Mouse (Mus musculus): Measurements from ENCODE around the gene Msx2. TPM values are rescaled to one million over a fixed set of nuclear protein-coding genes. Genes with fewer than 3 reads are reported as not detected.

Gene Msx2
- polyA plus RNA-seq (2015; fragmentation: Nextera tagmentation; extraction: Ambion mirVana): not detected in 2 replicates

DNA sequence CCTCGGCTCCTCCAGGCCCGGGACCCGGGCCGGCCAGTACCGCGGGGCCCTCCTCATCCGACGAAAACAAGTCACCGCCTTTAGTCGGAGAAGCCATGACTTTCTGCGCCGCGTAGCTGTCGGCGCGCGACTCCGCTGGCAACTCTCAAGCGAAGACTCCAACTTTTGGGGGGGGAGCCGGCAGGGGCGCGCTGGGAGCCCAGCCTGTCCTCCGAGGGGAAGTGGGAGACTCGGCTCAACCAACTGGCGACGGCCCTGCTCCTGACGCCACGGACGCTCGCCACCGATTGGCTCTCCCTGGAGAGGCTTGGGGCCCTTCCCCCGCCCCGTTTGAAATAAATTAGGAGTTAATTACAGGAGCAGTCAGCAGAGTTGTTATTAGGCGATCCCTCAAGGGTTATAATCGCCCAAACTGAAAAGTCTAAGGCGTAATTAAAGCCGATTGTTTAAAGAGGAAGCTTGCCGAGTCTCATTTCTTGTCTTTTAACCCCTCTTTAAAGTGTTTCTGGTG is at the start of gene Msx2:
TSS of gene Msx2 (minus strand) at position 461 of the 511 bp plus-strand sequence.
- DNase-seq (peak; percentile 28), ATAC-seq (no peak)
- Histone ChIP-seq H3K4me2 (ENCODE audit: low read depth, low read length) (peak within 1 kb of the TSS; percentile 62), H3K4me3 (ENCODE audit: low read depth, low read length) (peak within 1 kb of the TSS; percentile 38), H3K9me3 (ENCODE audit: low read length) (no peaks in the 10 kb centered on the region), H3K9ac (replicated peaks) (no peak within 1 kb of the TSS), H3K27ac (ENCODE audit: low read depth) (no peak within 1 kb of the TSS), H3K4me1 (ENCODE audit: insufficient read depth) (peaks cover 5% of the 10 kb centered on the region; the same call in 1 of the 2 replicates), H3K27me3 (ENCODE audit: insufficient read depth, low read length) (peaks cover 93% of the 10 kb centered on the region), H3K36me3 (replicated peaks; ENCODE audit: insufficient read depth, low read length) (no peaks in the 10 kb centered on the region)
- WGBS (ENCODE audit: insufficient replicate concordance): 1% methylated on average over 38 of the region's 38 CpGs
- TF ChIP-seq CTCF (IDR thresholded peaks at IDR 0.05; ENCODE audit: low read depth) (no peak), EP300 (IDR thresholded peaks at IDR 0.05; ENCODE audit: low read depth) (no peak)

DNA sequence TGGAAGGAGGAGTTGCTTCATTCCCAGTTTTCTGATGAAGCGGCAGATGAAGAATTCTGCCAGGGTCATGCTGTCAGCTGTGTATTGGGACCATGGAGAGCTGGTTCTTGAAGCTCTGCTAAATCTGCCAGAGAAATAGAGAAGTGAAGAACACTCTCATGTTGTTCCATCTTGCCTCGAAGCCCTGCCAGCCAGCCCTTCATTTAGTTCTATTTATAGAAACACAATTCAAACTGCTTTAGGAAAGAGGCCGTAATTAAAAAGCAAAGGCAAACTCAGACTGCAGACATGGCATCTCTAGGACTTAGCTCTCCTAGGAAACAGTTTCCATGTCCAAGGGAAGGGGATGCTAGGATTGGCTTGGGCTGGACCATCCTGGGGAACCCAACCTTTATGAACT is 48.6 kb upstream of the Msx2 start:
- Histone ChIP-seq H3K27ac (ENCODE audit: low read depth) (no peak overlapping the region), H3K9ac (replicated peaks) (no peak overlapping the region), H3K4me3 (ENCODE audit: low read depth, low read length) (no peak overlapping the region), H3K9me3 (ENCODE audit: low read length) (no peaks in the 10 kb centered on the region), H3K36me3 (replicated peaks; ENCODE audit: insufficient read depth, low read length) (no peaks in the 10 kb centered on the region), H3K4me1 (ENCODE audit: insufficient read depth) (no peaks in the 10 kb centered on the region), H3K4me2 (ENCODE audit: low read depth, low read length) (no peak overlapping the region), H3K27me3 (ENCODE audit: insufficient read depth, low read length) (no peaks in the 10 kb centered on the region)
- TF ChIP-seq CTCF (IDR thresholded peaks at IDR 0.05; ENCODE audit: low read depth): no peak
- no peak for TF ChIP-seq EP300 (IDR thresholded peaks at IDR 0.05; ENCODE audit: low read depth)
- ATAC-seq (no peak), DNase-seq (no peak)
- WGBS (ENCODE audit: insufficient replicate concordance): 56% methylated on average over 3 of the region's 3 CpGs

DNA sequence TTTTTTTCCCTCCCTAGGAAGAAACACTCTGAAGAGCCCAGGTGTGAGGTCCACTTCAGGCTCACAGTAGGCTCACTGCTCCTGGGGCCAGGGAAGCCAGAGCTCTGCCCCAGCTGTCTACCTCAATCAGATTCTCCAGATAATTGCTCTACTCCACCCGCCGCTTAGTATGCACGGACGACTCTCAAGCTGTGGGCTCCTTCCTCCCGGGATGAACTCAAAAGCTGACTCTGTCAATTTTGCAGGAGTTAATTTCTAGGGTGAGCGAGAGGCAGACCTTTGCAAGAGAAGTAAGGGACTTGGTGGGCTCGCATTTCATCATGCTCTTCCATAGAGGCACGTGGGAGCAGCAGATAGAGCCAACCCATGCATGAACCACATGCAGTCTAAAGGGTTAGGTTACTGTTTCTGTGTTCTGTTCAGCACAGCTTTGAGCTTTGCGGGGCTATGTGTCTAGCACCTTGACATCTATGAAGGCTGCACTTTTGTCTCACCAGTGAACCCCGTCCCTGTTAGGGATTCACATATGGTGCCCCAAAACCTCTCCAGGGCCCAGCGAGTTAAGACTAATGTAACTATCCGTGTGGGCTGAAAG is 47.6 kb upstream of the Msx2 start:
- Histone ChIP-seq H3K27me3 (ENCODE audit: insufficient read depth, low read length) (no peaks in the 10 kb centered on the region), H3K9ac (replicated peaks) (no peak overlapping the region), H3K27ac (ENCODE audit: low read depth) (no peak overlapping the region), H3K36me3 (replicated peaks; ENCODE audit: insufficient read depth, low read length) (no peaks in the 10 kb centered on the region), H3K9me3 (ENCODE audit: low read length) (peaks cover 4% of the 10 kb centered on the region), H3K4me1 (ENCODE audit: insufficient read depth) (no peaks in the 10 kb centered on the region), H3K4me2 (ENCODE audit: low read depth, low read length) (no peak overlapping the region), H3K4me3 (ENCODE audit: low read depth, low read length) (no peak overlapping the region)
- DNase-seq: no peak
- ATAC-seq: no peak
- TF ChIP-seq EP300 (IDR thresholded peaks at IDR 0.05; ENCODE audit: low read depth): no peak
- TF ChIP-seq CTCF (IDR thresholded peaks at IDR 0.05; ENCODE audit: low read depth): no peak
- 61% methylated on average over 12 of the region's 12 CpGs for WGBS (ENCODE audit: insufficient replicate concordance)

DNA sequence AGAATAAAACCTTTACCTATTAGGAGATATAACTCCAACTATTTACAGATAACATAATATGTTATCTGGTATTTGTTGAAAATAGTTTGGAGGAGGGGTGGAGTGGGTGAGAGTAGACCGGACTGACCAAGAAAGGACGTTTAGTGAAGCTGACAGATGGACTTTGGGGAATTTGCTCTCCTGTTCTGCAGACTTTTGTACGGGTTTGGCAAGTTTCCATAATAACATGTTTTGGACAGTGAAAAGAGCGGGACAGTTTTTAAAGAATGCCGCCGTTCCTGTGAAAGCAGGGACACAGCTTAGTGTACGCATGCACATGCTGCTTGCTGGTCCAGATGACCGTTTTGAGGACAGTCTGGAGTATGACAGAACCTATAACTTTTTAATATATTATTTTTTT is 46.9 kb upstream of the Msx2 start:
- H3K4me2 ChIP-seq (ENCODE audit: low read depth, low read length): no peak overlapping the region
- WGBS (ENCODE audit: insufficient replicate concordance): 73% methylated on average over 8 of the region's 8 CpGs
- no peak for DNase-seq

DNA sequence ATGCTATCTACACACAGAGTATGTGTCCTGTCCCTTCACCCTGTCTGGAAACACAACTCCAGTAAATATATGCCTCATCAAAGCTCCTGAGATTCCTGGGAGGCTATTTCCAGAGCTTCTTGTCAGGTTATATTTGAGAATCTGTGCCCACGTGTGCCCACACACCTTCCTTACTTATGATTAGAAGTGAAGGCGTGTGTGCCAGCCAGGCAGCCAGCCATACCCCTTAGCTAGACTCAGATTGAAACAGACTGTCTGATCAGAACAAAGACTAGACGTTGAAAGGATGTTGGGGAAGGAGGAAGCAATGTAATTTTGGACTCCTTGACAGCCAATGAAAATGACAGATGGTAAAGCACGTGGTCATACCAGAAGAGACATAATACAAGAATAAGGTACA is 45.4 kb upstream of the Msx2 start:
- no peaks in the 10 kb centered on the region for H3K27me3 ChIP-seq (ENCODE audit: insufficient read depth, low read length)
- no peak for TF ChIP-seq EP300 (IDR thresholded peaks at IDR 0.05; ENCODE audit: low read depth)
- TF ChIP-seq CTCF (IDR thresholded peaks at IDR 0.05; ENCODE audit: low read depth): no peak
- H3K36me3 ChIP-seq (replicated peaks; ENCODE audit: insufficient read depth, low read length): no peaks in the 10 kb centered on the region
- peaks cover 4% of the 10 kb centered on the region for H3K9me3 ChIP-seq (ENCODE audit: low read length)
- 52% methylated on average over 4 of the region's 4 CpGs for WGBS (ENCODE audit: insufficient replicate concordance)
- no peak for ATAC-seq
- no peak overlapping the region for H3K4me3 ChIP-seq (ENCODE audit: low read depth, low read length)
- H3K4me2 ChIP-seq (ENCODE audit: low read depth, low read length): no peak overlapping the region
- H3K4me1 ChIP-seq (ENCODE audit: insufficient read depth): no peaks in the 10 kb centered on the region
- DNase-seq: no peak
- no peak overlapping the region for H3K9ac ChIP-seq (replicated peaks)
- H3K27ac ChIP-seq (ENCODE audit: low read depth): no peak overlapping the region

More for the DNA sequence above, 46.9 kb upstream of the Msx2 start:
- Histone ChIP-seq H3K27me3 (ENCODE audit: insufficient read depth, low read length) (no peaks in the 10 kb centered on the region), H3K9me3 (ENCODE audit: low read length) (peaks cover 4% of the 10 kb centered on the region), H3K4me1 (ENCODE audit: insufficient read depth) (no peaks in the 10 kb centered on the region), H3K4me3 (ENCODE audit: low read depth, low read length) (no peak overlapping the region), H3K9ac (replicated peaks) (no peak overlapping the region), H3K36me3 (replicated peaks; ENCODE audit: insufficient read depth, low read length) (no peaks in the 10 kb centered on the region), H3K27ac (ENCODE audit: low read depth) (no peak overlapping the region)
- TF ChIP-seq EP300 (IDR thresholded peaks at IDR 0.05; ENCODE audit: low read depth) (no peak), CTCF (IDR thresholded peaks at IDR 0.05; ENCODE audit: low read depth) (no peak)
- no peak for ATAC-seq

DNA sequence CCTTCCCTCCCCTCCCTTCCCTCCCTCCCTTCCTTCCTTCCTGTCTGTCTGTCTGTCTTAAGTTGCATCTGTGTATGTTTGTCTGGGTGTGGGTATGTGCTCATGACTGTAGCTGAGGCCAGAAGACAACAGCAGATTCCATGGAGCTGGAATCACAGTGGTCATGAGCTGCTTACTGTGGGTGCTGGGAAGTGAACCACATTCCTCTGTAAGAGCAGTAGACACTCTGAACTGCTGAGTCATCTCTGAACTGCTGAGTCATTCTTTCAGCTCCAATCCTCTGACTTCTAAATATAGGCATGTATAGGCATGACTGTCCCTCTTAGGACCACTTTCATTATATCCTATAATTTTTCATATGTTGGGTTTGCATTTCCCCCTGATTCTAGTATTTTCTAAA is 41.7 kb upstream of the Msx2 start:
- ATAC-seq: no peak
- no peak for DNase-seq
- H3K9me3 ChIP-seq (ENCODE audit: low read length): peaks cover 4% of the 10 kb centered on the region

More for the DNA sequence above, 41.7 kb upstream of the Msx2 start:
- H3K4me3 ChIP-seq (ENCODE audit: low read depth, low read length): no peak overlapping the region
- no peaks in the 10 kb centered on the region for H3K36me3 ChIP-seq (replicated peaks; ENCODE audit: insufficient read depth, low read length)
- TF ChIP-seq CTCF (IDR thresholded peaks at IDR 0.05; ENCODE audit: low read depth) (no peak), EP300 (IDR thresholded peaks at IDR 0.05; ENCODE audit: low read depth) (no peak)
- H3K4me2 ChIP-seq (ENCODE audit: low read depth, low read length): no peak overlapping the region
- no peak overlapping the region for H3K27ac ChIP-seq (ENCODE audit: low read depth)
- no peaks in the 10 kb centered on the region for H3K4me1 ChIP-seq (ENCODE audit: insufficient read depth)
- H3K9ac ChIP-seq (replicated peaks): no peak overlapping the region
- no peaks in the 10 kb centered on the region for H3K27me3 ChIP-seq (ENCODE audit: insufficient read depth, low read length)

Measured in liver, postnatal 0 days (tissue).